Mouse (Mus musculus): ENCODE measurements around the gene Rbm4b. TPM values are rescaled to one million over a fixed set of nuclear protein-coding genes. Genes with fewer than 3 reads are reported as not detected.

The Rbm4b gene
- polyA plus RNA-seq (2015; fragmentation: Nextera tagmentation; extraction: Ambion mirVana) = 17.3 and 20.0 TPM in 2 replicates

DNA sequence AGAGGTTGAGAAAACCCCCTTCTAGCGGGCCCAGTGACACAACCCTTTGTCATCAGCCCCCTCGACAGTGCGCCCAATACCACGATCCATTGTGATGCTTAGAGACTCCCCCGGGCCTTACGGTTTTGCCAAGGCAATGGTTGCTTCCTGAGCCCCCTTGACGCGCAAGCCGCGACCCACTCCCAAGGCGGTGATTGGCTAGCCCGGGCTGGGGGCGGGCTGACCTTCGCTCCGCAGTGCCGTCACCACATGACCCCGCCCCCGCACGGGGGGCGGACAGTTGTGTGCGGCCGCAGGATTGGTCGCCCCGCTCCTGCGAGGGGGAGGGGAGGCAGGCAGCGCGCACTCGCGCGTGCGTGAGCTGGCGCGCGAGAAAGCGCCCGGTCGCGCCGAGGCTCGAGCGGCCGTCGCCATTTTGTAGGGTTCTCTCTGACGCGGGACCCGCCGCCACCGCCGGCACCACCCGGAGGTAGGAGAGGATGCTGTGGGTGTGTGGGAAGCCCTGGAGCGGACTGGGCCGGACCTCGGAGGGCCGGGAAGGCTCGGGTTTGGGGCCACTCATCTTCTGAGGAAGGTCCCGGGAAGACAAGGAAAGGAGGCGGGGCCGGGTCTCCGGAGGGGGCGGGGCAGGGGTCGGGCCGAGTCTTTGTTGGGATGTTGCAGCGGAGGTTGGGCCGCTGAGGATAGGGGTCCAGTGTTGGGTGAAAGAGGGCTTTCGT lies at the start of gene Rbm4b:
TSS of gene Rbm4b (plus strand) at position 305 of the 719 bp plus-strand sequence.

GRCm38 (mm10) chr19:4711098-4711600 lies 45.1 kb upstream of the Rbm4b start, which contains the start of gene Sptbn2:
Gene Sptbn2 (plus strand): TSS chr19:4711167.

DNA sequence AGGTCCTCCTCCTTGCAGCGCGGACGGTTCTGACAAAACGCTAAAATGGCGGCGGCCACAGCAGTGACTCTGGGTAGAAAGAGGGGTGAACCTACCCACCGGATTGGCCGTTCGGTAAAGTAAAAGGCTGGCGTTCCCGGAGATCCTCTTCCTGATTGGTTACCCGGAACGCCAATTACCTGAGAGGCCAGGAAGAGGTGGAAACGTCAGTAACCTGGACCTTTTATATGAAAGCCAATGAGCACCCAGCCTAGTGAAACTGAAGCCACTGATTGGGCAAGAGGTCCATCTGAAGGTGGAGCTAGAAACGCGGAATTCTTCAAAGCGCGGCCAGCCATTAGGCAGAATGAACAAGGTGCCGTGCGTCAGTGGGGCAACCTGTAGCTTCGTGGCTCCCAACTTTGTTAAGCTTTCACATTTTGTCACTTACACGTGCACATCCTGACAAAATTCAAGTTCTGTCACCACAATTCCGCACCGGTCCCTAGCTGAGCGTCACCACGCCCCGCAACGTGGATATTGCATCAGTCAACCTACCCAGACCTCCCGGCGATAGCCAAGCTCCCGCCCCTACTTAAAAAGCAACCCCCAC lies 37.6 kb downstream of the Rbm4b start, which contains the start of gene Rbm4:
TSS of gene Rbm4 (minus strand) at position 71 of the 592 bp plus-strand sequence.

DNA sequence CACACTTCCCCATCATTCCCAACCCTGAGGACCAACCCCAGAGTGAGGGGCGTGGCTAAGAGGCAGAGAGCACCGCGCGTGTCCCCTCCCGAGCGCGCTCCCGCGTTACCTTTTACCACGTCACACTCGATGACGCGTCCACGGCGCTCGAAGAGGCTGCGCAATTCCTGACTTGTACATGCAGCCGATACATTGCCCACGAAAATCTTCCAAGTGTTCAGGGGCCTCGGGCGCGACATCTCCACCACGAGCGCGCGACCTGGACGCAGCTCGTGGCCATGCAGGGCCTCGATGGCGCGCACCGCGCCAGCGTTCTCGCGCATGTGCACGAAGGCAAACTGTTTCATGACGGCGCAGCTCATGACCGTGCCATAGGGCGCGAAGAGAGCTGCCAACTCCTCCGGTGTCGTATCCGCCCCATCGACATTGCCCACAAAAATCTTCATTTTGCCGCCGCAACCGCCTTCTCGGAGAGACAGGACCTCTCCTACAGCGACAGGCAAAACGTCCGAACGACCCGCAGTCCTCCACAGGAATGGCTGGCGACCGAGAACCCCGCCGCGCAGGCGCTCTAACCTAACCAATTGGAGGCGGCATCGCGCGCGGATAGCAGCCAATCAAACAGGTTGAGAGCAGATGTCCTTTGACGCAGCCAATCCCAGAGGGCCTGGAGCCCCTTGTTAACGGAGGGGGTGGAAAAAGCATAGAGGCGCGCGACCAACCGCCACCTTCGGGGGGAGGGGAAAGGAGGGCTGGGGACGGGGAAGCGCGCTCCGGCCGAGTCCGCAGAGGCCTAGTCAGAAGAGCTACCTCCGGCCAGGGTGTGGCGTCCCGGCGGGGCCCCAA lies 55.0 kb downstream of the Rbm4b start, which contains the start of the genes Gm21992 and Rbm14:
TSS of gene Gm21992 (minus strand) at position 550 of the 846 bp plus-strand sequence.
TSS of gene Rbm14 (minus strand) at position 572 of the 846 bp plus-strand sequence.

Other genes starting within 250 kb of the Rbm4b start
- gene Pcx, start 246.0 kb upstream of the Rbm4b start, polyA plus RNA-seq (2015; fragmentation: Nextera tagmentation; extraction: Ambion mirVana) = 9.7 and 61.0 TPM in 2 replicates
- 1.9 and 2.0 TPM in 2 replicates for gene Lrfn4, start 140.8 kb upstream of the Rbm4b start, polyA plus RNA-seq (2015; fragmentation: Nextera tagmentation; extraction: Ambion mirVana)
- gene Rce1, start 130.9 kb upstream of the Rbm4b start, polyA plus RNA-seq (2015; fragmentation: Nextera tagmentation; extraction: Ambion mirVana) = 24.3 and 24.4 TPM in 2 replicates
- gene Gm960, start 57.8 kb upstream of the Rbm4b start, polyA plus RNA-seq (2015; fragmentation: Nextera tagmentation; extraction: Ambion mirVana) = 1.0 and 1.3 TPM in 2 replicates
- 0.27 and 0.33 TPM in 2 replicates for gene Sptbn2, start 45.3 kb upstream of the Rbm4b start, polyA plus RNA-seq (2015; fragmentation: Nextera tagmentation; extraction: Ambion mirVana)
- 25.4 and 26.0 TPM in 2 replicates for gene Rbm4, start 37.4 kb downstream of the Rbm4b start, polyA plus RNA-seq (2015; fragmentation: Nextera tagmentation; extraction: Ambion mirVana)
- gene Gm21992, start 55.1 kb downstream of the Rbm4b start, polyA plus RNA-seq (2015; fragmentation: Nextera tagmentation; extraction: Ambion mirVana) = 17.9 and 19.5 TPM in 2 replicates
- gene Rbm14, start 55.1 kb downstream of the Rbm4b start, polyA plus RNA-seq (2015; fragmentation: Nextera tagmentation; extraction: Ambion mirVana) = 17.5 and 22.4 TPM in 2 replicates
- gene Ccs, start 82.8 kb downstream of the Rbm4b start, polyA plus RNA-seq (2015; fragmentation: Nextera tagmentation; extraction: Ambion mirVana) = 38.7 and 46.0 TPM in 2 replicates
- not detected in 2 replicates for gene Ccdc87, start 82.9 kb downstream of the Rbm4b start, polyA plus RNA-seq (2015; fragmentation: Nextera tagmentation; extraction: Ambion mirVana)
- gene Ctsf, start 98.6 kb downstream of the Rbm4b start, polyA plus RNA-seq (2015; fragmentation: Nextera tagmentation; extraction: Ambion mirVana) = 47.9 and 54.9 TPM in 2 replicates
- gene Actn3, start 121.4 kb downstream of the Rbm4b start, polyA plus RNA-seq (2015; fragmentation: Nextera tagmentation; extraction: Ambion mirVana) = 751 and 907 TPM in 2 replicates
- 5.1 and 5.9 TPM in 2 replicates for gene Zdhhc24, start 122.2 kb downstream of the Rbm4b start, polyA plus RNA-seq (2015; fragmentation: Nextera tagmentation; extraction: Ambion mirVana)
- gene Bbs1, start 150.1 kb downstream of the Rbm4b start, polyA plus RNA-seq (2015; fragmentation: Nextera tagmentation; extraction: Ambion mirVana) = 0.87 and 1.1 TPM in 2 replicates
- 46.4 and 52.9 TPM in 2 replicates for gene Dpp3, start 171.8 kb downstream of the Rbm4b start, polyA plus RNA-seq (2015; fragmentation: Nextera tagmentation; extraction: Ambion mirVana)
- gene Peli3, start 186.6 kb downstream of the Rbm4b start, polyA plus RNA-seq (2015; fragmentation: Nextera tagmentation; extraction: Ambion mirVana) = 0.57 and 0.77 TPM in 2 replicates
- 105 and 106 TPM in 2 replicates for gene Mrpl11, start 205.7 kb downstream of the Rbm4b start, polyA plus RNA-seq (2015; fragmentation: Nextera tagmentation; extraction: Ambion mirVana)
- gene Npas4, start 233.8 kb downstream of the Rbm4b start, polyA plus RNA-seq (2015; fragmentation: Nextera tagmentation; extraction: Ambion mirVana) = not detected in 2 replicates